ENCODE assay signal across 15 mouse cellular contexts in the genomic region with DNA sequence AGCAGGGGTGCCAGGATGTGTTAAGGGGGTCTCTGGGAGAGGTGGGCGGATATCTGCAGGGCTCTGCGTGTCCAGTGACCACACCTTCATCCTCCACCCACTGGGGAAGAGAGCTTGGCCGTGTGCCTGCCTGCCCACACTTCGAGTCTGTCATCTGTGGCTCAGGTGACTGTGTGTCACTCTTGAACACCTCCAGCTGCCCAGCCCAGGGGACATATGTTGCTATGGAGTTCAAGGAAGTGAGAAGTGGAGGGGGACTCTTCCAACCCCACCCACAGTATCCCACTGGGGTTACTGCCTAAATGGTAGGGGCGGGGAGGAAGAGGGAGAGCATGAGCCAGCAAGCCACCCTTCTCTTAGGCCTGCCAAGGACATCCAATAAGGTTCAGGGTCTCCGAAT.
DNase-seq lines count a peak whose midpoint lies in the region; ATAC-seq and TF ChIP-seq lines count a peak whose summit lies in the region.
"Had no signal": no experiment of that assay in that cellular context is flagged by ENCODE, and none has a peak within 500 bp of the region (broad histone marks: within the 10 kb centered on the region; RNA-seq: fewer than 3 reads in every experiment).

No protein-coding gene starts in this region.

- no peaks in the 10 kb centered on the region for H3K79me2 ChIP-seq in heart, adult 2 months (replicated peaks; ENCODE audit: control insufficient read depth, insufficient read depth, low read length)

- H3K4me2 ChIP-seq in heart, embryonic 12.5 days, result no peak overlapping the region
- peak overlapping the region; percentile 15; the same call in 1 of the 2 replicates for H3K4me2 ChIP-seq in lung, embryonic 15.5 days
- H3K4me2 ChIP-seq: hindbrain, embryonic 15.5 days; midbrain, embryonic 11.5 days had no signal

- no peak for TF ChIP-seq EP300 in heart, adult 2 months (IDR thresholded peaks at IDR 0.05; ENCODE audit: insufficient read depth, low read depth, low read length)

- no peak overlapping the region for H3K4me3 ChIP-seq in heart, adult 2 months
- no peak overlapping the region for H3K4me3 ChIP-seq in heart, embryonic 12.5 days
- no peak overlapping the region for H3K4me3 ChIP-seq in lung, embryonic 15.5 days
- H3K4me3 ChIP-seq in limb, embryonic 10.5 days, result no peak overlapping the region
- H3K4me3 ChIP-seq: forebrain, embryonic 10.5 days; hindbrain, embryonic 15.5 days had no signal

- no peak overlapping the region for H3K9ac ChIP-seq in heart, adult 2 months (ENCODE audit: low read depth, low read length)
- H3K9ac ChIP-seq in heart, embryonic 12.5 days, result no peak overlapping the region
- no peak overlapping the region for H3K9ac ChIP-seq in lung, embryonic 15.5 days
- H3K9ac ChIP-seq: hindbrain, embryonic 15.5 days; liver, postnatal 0 days had no signal

- DNase-seq in heart, adult 2 months, result peak; percentile 30 to 35
- no peak for DNase-seq in lung, postnatal 14 days
- no peak for DNase-seq in limb, embryonic 10.5 days (ENCODE audit: low spot score)
- peak; percentile 16 for DNase-seq in testis, postnatal 14 days (ENCODE audit: low spot score)
- DNase-seq in embryo, embryonic 9.5 days (ENCODE audit: extremely low spot score), result no peak
- DNase-seq: adrenal gland, adult 2 months; cerebellum, adult 9-10 months; liver, postnatal 0 days; thymus, postnatal 14 days had no signal

- no peaks in the 10 kb centered on the region for H3K27me3 ChIP-seq in heart, adult 2 months (ENCODE audit: control insufficient read depth, insufficient read depth, low read length)
- no peaks in the 10 kb centered on the region for H3K27me3 ChIP-seq in heart, embryonic 12.5 days (replicated peaks)
- peaks cover 12% of the 10 kb centered on the region; the same call in 1 of the 2 replicates for H3K27me3 ChIP-seq in lung, embryonic 15.5 days
- peaks cover 32% of the 10 kb centered on the region for H3K27me3 ChIP-seq in limb, embryonic 10.5 days (ENCODE audit: low read depth, poor library complexity, severe bottlenecking)
- H3K27me3 ChIP-seq: hindbrain, embryonic 15.5 days had no signal

- H3K27ac ChIP-seq in heart, adult 2 months, result no peak overlapping the region
- no peak overlapping the region for H3K27ac ChIP-seq in heart, embryonic 12.5 days (ENCODE audit: poor library complexity, severe bottlenecking)
- H3K27ac ChIP-seq in lung, embryonic 15.5 days, result no peak overlapping the region
- H3K27ac ChIP-seq in limb, embryonic 10.5 days, result peak overlapping the region; percentile 75
- H3K27ac ChIP-seq: forebrain, embryonic 10.5 days; hindbrain, embryonic 15.5 days had no signal

- intact Hi-C loops in heart, adult 2 months (cut with DNase I), result loop anchor here (5.0 to 10.0 kb wide), 3 partner anchors 75 to 592 kb away; no protein-coding TSS in a partner anchor

- no peak for ATAC-seq in heart, embryonic 12.5 days (ENCODE audit: insufficient number of reproducible peaks, low FRiP score)
- ATAC-seq in lung, embryonic 15.5 days (ENCODE audit: borderline replicate concordance, extremely low read depth, low FRiP score, low TSS enrichment), result no peak
- ATAC-seq: intestine, postnatal 0 days; liver, postnatal 0 days had no signal

- H3K9me3 ChIP-seq in heart, embryonic 12.5 days (replicated peaks), result no peaks in the 10 kb centered on the region
- H3K9me3 ChIP-seq in lung, embryonic 15.5 days, result no peaks in the 10 kb centered on the region
- no peaks in the 10 kb centered on the region for H3K9me3 ChIP-seq in limb, embryonic 10.5 days (replicated peaks)
- H3K9me3 ChIP-seq: forebrain, embryonic 10.5 days; hindbrain, embryonic 15.5 days had no signal

- no peak for TF ChIP-seq POLR2A in heart, adult 2 months (IDR thresholded peaks at IDR 0.05; ENCODE audit: insufficient read depth, low read depth, low read length)

- no peak for TF ChIP-seq CTCF in heart, adult 2 months (IDR thresholded peaks at IDR 0.05)

- H3K36me3 ChIP-seq in heart, adult 2 months (ENCODE audit: control insufficient read depth, insufficient read depth, low read length), result peaks cover 3% of the 10 kb centered on the region; the same call in 1 of the 2 replicates
- H3K36me3 ChIP-seq in heart, embryonic 12.5 days, result no peaks in the 10 kb centered on the region
- H3K36me3 ChIP-seq in lung, embryonic 15.5 days, result no peaks in the 10 kb centered on the region
- H3K36me3 ChIP-seq in limb, embryonic 10.5 days, result no peaks in the 10 kb centered on the region
- H3K36me3 ChIP-seq: forebrain, embryonic 10.5 days; hindbrain, embryonic 15.5 days had no signal

- H3K4me1 ChIP-seq in heart, adult 2 months (ENCODE audit: control insufficient read depth, insufficient read depth, low read length), result peaks cover 10% of the 10 kb centered on the region
- H3K4me1 ChIP-seq in heart, embryonic 12.5 days (replicated peaks), result peaks cover 25% of the 10 kb centered on the region
- H3K4me1 ChIP-seq in lung, embryonic 15.5 days, result peaks cover 34% of the 10 kb centered on the region
- peaks cover 77% of the 10 kb centered on the region for H3K4me1 ChIP-seq in limb, embryonic 10.5 days

- WGBS in heart, adult 2 months, result 33% methylated on average over 6 of the region's 6 CpGs
- WGBS in heart, embryonic 12.5 days, result 40% methylated on average over 6 of the region's 6 CpGs
- WGBS in lung, embryonic 15.5 days, result 36% methylated on average over 6 of the region's 6 CpGs
- 72% methylated on average over 6 of the region's 6 CpGs for WGBS in limb, embryonic 10.5 days

Comparison
In these comparisons a context has a peak if more than half of its experiments do, and no peak if none do; other contexts are left out.
1. DNase-seq: peak in heart, adult 2 months (2 of 2) and testis, postnatal 14 days (single experiment); none in lung, postnatal 14 days (single experiment), limb, embryonic 10.5 days (single experiment) and embryo, embryonic 9.5 days (single experiment).